Mouse (Mus musculus): Measurements from ENCODE around the gene Abi2. TPM values are rescaled to one million over a fixed set of nuclear protein-coding genes. Genes with fewer than 3 reads are reported as not detected.
"Not testable (repeated sequence)": the region's sequence is repeated elsewhere in the genome, so short reads cannot be mapped to it uniquely, and the experiment has no call there.

Gene Abi2
- total RNA-seq (2021), result 100 to 1,000 TPM; 380 to 385 TPM
- long read RNA-seq, experiment 1, full-length matches to known transcripts, result 12 of 163 reads
- long read RNA-seq, experiment 1, partial matches to known transcripts, result 26 of 163 reads
- long read RNA-seq, experiment 1, other reads (novel, unspliced or antisense), result 125 of 163 reads
- long read RNA-seq, experiment 2, partial matches to known transcripts, result 15 of 62 reads
- long read RNA-seq, experiment 2, other reads (novel, unspliced or antisense), result 46 of 62 reads

- DNase-seq (ENCODE audit: low spot score in 2 of 2), result peak; percentile 88 to 94
Measured at GRCm38 (mm10) chr1:60409168-60409828, at the start of gene Abi2. Gene Abi2 (plus strand): TSS chr1:60409619.

GRCm38 (mm10) chr1:60361626-60362025 lies 47.8 kb upstream of the Abi2 start:
- no peak for DNase-seq (ENCODE audit: low spot score in 2 of 2)

GRCm38 (mm10) chr1:60376556-60376955 lies 32.9 kb upstream of the Abi2 start:
- no peak for DNase-seq (ENCODE audit: low spot score in 2 of 2)

- peak; percentile 26 to 33 for DNase-seq (ENCODE audit: low spot score in 2 of 2)
Measured at GRCm38 (mm10) chr1:60381910-60382309, 27.5 kb upstream of the Abi2 start.

- no peak for DNase-seq (ENCODE audit: low spot score in 2 of 2)
Measured at GRCm38 (mm10) chr1:60404848-60405247, 4.6 kb upstream of the Abi2 start.

- peak in 1 of 2 experiments; percentile 17 for DNase-seq (ENCODE audit: low spot score in 2 of 2)
Measured at GRCm38 (mm10) chr1:60408501-60409167, 785 bp upstream of the Abi2 start.

- peak; percentile 46 to 68 for DNase-seq (ENCODE audit: low spot score in 2 of 2)
Measured at GRCm38 (mm10) chr1:60409928-60410817, 754 bp downstream of the Abi2 start.

GRCm38 (mm10) chr1:60416724-60417123 lies 7.3 kb downstream of the Abi2 start:
- DNase-seq (ENCODE audit: low spot score in 2 of 2), result no peak

GRCm38 (mm10) chr1:60423882-60424281 lies 14.5 kb downstream of the Abi2 start:
- no peak for DNase-seq (ENCODE audit: low spot score in 2 of 2)

GRCm38 (mm10) chr1:60428341-60428740 lies 18.9 kb downstream of the Abi2 start:
- DNase-seq (ENCODE audit: low spot score in 2 of 2), result no peak

- no peak for DNase-seq (ENCODE audit: low spot score in 2 of 2)
Measured at GRCm38 (mm10) chr1:60428932-60429331, 19.5 kb downstream of the Abi2 start.

GRCm38 (mm10) chr1:60431531-60431930 lies 22.1 kb downstream of the Abi2 start:
- no peak for DNase-seq (ENCODE audit: low spot score in 2 of 2)

- DNase-seq (ENCODE audit: low spot score in 2 of 2), result no peak
Measured at GRCm38 (mm10) chr1:60432497-60432896, 23.1 kb downstream of the Abi2 start.

- not testable (repeated sequence) for DNase-seq (ENCODE audit: low spot score in 2 of 2)
Measured at GRCm38 (mm10) chr1:60441438-60441837, 32.0 kb downstream of the Abi2 start.

- DNase-seq (ENCODE audit: low spot score in 2 of 2), result no peak
Measured at GRCm38 (mm10) chr1:60447067-60447466, 37.6 kb downstream of the Abi2 start.

GRCm38 (mm10) chr1:60449896-60450295 lies 40.5 kb downstream of the Abi2 start:
- no peak for DNase-seq (ENCODE audit: low spot score in 2 of 2)

GRCm38 (mm10) chr1:60460623-60461022 lies 51.2 kb downstream of the Abi2 start:
- no peak for DNase-seq (ENCODE audit: low spot score in 2 of 2)

- no peak for DNase-seq (ENCODE audit: low spot score in 2 of 2)
Measured at GRCm38 (mm10) chr1:60469491-60469890, 60.1 kb downstream of the Abi2 start.

- no peak for DNase-seq (ENCODE audit: low spot score in 2 of 2)
Measured at GRCm38 (mm10) chr1:60470541-60470940, 61.1 kb downstream of the Abi2 start.

- no peak for DNase-seq (ENCODE audit: low spot score in 2 of 2)
Measured at GRCm38 (mm10) chr1:60481561-60481960, 72.1 kb downstream of the Abi2 start.

GRCm38 (mm10) chr1:60482881-60483280 lies 73.5 kb downstream of the Abi2 start:
- DNase-seq (ENCODE audit: low spot score in 2 of 2), result no peak
